Mouse (Mus musculus) colon, adult 2 months (tissue): Measurements from ENCODE around the gene Gm10985. TPM values are rescaled to one million over a fixed set of nuclear protein-coding genes. Genes with fewer than 3 reads are reported as not detected.

Source experiments
- polyA plus RNA-seq: library from polyadenylated mRNA; depleted of rRNA; stranded (reverse); fragments of >200 nt; gene quantifications from 2 replicates; pipeline ENCODE4 v1.2.3, GENCODE M21; 2012; rRNA removed

Gene Gm10985
- not detected in 2 replicates for polyA plus RNA-seq

GRCm38 (mm10) chr3:53844786-53845185, at the start of gene Gm10985:
Gene Gm10985 (plus strand): TSS chr3:53845086.

GRCm38 (mm10) chr3:53863383-53864220, 18.7 kb downstream of the Gm10985 start, which contains the start of gene Ufm1:
Gene Ufm1 (minus strand): TSS chr3:53863830.

Other genes with a start within 250 kb of the Gm10985 start
- gene Frem2, start 187.7 kb upstream of the Gm10985 start, polyA plus RNA-seq, result 3.8 and 3.9 TPM in 2 replicates
- 2.2 and 4.2 TPM in 2 replicates for gene Ufm1, start 18.7 kb downstream of the Gm10985 start, polyA plus RNA-seq